Mouse (Mus musculus) right cerebral cortex, adult 2 months (tissue): ENCODE measurements around the gene Dact2.

Experiments
- DNase-seq, 2 experiments: peaks; one replicate each; pipeline ENCODE4 v3.0.0; 2021 to 2022; ENCODE audit warnings: low spot score in 2 of 2

Dact2 gene

DNA sequence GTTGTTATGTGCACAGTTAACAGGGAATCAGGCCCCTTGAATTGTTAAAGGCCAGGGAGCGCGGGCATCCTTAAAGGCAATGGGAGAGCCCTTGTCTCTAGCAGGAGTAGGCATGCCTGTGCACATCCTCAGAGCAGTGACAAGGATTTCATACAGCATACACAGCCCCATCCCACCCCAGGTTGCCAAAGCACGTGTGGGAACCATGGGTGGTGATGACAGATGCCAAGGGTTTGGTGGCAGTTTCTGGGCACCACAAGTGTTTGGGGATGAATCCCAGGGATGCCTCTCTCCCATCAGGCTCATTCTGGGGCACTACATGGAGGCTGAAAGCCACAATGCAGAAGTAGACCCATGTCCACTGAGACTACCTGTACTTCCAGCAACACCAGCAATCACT lies 29.7 kb downstream of the Dact2 start:
- no peak for DNase-seq

DNA sequence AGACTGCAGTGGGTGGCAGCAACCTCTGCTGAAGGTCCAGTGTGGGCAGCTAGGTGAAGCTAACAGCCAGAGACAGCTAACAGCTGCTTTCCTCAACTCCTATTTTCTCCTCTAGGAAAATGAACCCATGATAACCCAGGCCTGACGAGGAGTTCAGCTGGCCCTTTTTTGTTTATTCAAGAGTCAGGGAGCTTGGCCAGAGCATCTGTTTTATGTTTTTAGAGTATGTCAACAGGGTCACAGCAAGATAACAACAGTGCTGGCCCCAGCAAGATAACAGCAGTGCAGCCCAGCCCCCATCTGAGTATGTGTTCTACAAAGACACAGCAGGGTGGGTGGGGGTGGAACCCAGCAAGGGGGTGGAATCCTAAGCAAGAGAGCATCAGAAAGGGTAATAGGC lies 30.6 kb downstream of the Dact2 start:
- DNase-seq = no peak

DNA sequence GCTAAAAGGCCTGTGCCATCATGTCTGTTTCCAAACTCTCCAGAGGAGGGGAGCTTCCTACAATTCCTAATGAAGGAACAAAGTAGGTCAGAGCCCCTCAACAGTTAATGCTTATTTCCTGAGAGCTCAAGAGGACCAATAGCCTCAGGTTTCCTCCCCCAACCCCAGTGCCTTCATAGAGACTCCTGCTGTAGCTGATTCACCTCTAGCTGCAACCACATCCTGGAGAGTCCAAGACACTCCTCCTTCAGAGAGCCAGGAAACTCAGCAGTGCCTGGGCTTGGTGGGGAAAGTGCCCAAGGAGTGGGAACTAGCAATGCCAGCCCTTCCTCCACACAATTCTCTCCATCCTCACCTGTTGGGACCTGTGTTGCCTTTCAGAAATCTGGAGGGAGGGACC lies 31.4 kb downstream of the Dact2 start:
- no peak for DNase-seq

DNA sequence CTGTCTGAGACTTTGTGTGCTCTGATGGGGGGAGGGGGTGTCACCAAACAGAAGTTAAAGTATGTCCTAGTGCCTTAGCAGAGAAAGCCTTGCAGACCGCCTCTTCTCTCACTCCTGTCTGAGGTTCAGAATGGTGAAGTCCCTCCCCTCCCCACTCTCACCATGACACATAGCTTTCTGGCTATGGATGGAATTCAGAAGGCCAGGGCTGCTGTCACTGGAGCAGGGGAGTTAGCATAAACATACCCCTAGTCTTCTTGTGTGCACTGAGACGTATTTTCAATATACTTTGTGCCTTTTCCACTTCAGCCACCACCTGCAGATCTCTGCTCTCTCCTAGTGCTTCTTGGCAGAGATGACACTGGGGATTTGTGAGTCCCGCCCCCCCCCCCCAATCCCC lies 31.9 kb downstream of the Dact2 start:
- DNase-seq = no peak

DNA sequence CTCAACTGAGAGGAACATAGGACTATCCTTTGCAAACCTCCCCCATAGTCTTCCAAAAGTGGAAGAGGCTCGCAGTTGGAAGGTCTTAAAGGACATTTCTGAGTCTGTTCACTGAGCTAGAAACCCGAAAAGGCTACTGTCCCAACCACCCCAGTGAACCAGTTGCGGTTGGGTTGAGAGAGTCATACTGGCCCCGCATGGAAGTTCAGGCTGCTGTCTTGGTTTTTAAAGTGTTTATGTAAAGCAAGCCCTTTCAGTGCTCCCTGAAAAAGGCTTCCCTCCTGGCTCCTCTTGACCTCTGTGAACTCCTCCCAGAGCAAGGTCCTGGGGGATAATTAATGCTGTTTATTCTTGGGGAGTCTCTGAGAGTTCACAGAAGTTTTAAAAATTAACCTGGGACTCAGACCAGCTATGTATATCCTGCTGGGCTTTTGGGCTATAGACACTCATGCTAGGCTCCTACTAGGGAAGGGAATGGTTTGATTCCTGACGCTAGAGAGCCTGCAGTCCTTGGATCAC lies 33.1 kb downstream of the Dact2 start:
- no peak for DNase-seq

DNA sequence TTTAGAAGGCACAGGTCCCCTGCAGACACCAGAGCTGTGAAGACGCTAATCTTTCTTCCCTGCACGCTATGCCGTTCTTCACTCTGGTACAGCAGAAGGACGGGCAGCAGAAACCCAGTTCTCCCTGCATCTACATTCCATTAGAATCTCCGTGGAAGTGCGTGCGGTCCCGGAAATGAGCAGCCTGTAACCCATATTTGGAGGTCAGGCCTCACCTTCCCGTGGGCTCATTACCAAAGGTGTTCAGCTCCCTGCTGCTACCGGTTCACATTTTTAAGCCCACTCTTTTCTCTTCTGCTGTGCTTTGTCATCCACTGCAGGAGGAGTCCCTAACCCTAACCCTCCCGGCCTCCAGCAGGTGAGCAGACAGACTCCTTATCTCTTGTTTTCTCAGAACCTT lies 34.7 kb downstream of the Dact2 start:
- no peak for DNase-seq

DNA sequence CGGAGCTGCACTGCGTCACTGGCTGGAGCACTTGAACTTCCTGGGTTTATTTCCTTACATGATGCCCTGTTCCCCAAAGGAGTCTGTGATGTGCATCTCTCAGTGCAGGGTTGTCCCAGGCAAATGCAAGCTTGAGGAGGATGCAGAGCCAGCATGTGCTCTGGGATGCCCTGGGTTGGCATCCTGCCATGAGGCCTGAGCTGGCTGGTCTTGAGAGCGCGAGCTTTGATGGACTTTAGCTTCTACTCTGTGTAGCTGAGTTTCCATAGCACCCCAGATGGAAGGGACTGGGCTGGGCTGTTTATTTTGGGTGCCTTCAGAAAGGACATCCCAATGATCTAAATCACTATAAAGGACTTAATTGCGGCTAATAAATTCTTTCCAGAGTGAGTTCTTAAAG lies 36.5 kb downstream of the Dact2 start:
- no peak for DNase-seq

DNA sequence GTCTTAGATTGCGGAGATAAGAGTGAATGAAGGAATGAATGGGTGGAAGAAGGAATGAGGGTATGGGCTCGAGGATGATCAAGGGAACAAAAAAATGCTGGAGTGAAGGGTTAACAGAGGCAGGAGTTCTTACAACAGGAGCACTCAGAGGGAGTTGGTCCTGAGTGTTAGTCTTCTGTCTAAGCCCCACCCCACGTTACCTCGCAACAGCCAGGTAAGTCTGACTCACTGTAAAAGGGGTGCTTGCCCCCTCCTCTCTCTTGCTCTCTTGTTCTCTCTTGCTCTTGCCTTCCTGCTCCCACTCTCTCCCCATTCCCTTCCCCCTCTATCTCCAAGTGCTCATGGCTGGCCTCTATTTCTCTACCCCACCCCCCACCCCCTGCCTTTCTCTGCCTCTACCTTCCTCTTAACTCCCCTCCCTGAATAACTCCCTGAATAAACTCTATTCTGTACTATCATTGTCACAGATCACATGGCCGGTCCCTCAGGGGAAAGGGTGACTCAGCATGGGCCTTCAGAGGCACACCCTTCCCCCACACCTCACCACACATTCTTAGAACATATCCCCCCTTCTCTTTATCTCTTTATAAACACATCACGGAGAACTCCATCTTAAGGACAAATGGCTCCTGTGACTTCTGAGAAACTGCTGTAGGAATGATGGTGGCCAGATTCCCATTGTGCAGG lies 37.2 kb downstream of the Dact2 start:
- DNase-seq = no peak

DNA sequence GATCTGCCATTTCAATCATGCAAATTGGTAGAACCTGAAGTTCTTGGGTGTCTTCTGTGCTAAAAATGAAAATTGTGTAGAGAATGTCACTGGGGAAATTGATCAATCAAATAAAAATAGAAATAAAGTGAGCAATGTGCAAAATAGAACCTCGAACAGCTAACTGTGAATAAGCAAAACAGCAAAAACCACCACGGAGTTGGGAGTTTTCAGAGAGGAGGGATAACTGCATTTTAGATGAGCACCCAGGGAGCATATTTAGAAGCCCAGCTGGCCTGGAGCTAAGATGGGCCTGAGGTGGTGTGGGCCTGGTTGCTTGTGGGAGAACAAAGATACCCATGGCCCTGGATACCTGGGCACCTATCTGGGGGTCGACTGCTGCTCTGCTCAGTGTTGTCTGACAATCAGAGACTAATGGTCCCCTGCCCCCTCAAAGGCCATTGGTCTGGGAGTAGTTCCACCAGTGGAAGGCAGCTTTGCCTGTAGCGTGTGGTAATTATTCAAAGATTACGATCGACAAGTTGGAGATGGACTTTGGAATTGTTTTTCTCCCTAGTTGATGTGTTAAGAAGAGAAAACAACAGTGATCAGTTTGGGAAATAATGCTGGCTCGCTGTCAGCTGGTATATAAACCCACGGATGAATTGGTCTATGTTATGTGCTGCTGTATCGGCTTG lies 38.0 kb downstream of the Dact2 start:
- DNase-seq = peak in 1 of 2 experiments; percentile 50

DNA sequence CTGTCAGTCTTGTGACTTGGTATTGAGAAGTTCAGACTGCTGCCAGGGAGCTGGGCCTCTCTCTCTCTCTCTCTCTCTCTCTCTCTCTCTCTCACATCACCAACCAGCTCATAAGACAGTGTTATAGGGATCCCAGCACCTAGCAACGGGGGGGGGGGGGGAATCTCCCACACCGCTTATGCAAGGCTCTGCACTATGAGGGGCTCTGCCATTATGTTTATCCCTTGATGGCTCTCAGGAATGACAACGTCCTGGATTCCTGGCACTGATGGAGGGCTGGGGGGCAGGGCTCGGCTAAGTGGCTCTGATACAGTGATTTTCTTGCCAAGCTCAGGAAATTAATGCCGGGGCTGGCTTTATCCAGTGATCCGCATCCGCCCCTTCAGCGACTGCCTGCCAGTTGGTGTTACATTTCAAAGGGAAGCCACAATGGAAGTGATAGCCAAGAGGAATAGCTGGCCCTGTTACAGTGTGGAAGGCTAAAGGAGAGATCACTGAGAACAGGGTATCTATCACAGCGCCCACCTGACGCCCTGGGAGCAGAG lies 38.7 kb downstream of the Dact2 start:
- peak; percentile 58 to 79 for DNase-seq

DNA sequence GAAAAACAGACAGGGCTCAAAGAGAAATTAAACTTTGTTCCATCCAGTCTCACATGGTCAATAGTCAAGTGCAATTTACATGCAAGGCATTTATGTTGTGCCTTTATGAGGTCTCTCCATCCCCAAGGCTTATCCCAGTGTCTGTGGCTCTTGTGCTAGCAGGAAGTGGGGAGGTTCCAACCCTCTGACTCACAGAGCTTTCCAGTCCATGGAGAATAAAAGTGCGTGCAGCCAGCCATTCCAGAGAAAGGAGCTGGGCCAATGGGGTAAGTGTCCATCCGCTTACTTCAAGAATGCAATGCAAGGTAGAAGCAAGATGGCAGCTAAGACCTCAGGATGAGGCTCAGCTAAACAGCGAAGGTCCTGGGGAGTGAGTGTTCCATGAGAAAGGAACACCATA lies 43.3 kb downstream of the Dact2 start:
- DNase-seq = no peak

DNA sequence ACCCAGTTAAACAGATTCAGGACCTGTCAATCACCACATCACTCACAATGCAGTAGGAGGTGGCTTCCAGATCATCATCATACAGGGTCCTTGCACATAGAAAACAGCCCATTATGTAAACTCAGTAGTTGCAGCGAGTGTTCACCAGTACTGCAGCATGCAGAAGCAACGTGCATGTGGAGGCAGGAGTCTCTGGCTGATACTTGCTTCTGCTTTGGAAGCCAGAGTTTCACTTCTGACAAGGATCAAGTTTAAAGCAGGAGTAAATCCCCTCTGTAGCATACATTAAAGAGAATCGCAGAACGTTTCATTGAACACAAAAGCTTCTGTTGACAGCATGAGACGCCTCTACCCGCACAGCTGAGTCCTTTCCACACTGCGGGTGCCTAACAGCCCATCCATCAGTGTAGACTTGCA lies 46.3 kb downstream of the Dact2 start:
- no peak for DNase-seq
